Mouse (Mus musculus) kidney, embryonic 15.5 days (tissue): ENCODE data around the gene Csnk1g1. TPM values are rescaled to one million over a fixed set of nuclear protein-coding genes. Genes with fewer than 3 reads are reported as not detected.
A peak's percentile ranks its signal among the peaks of the same experiment; 100 is the strongest.

ENCODE experiments used
- ATAC-seq: fragments of 200-750 bp; cut with Nextera tagmentation; replicated peaks from 2 replicates; pipeline ENCODE4 v1.8.0; 2017; ENCODE audit warnings: moderate TSS enrichment; ENCODE audit not compliant: low FRiP score
- H3K27ac ChIP-seq: fragments of 300-500 bp; sonication (generic); 2 replicates; pipeline ENCODE4 v1.5.1; 2015; ENCODE audit warnings: mild to moderate bottlenecking, inconsistent platforms
- H3K27me3 ChIP-seq: fragments of 300-500 bp; sonication (generic); 2 replicates; pipeline ENCODE4 v1.6.1; 2015; ENCODE audit warnings: inconsistent platforms
- H3K36me3 ChIP-seq: fragments of 300-500 bp; sonication (generic); 2 replicates; pipeline ENCODE4 v1.6.1; 2015; ENCODE audit warnings: inconsistent platforms
- H3K4me1 ChIP-seq: fragments of 300-500 bp; sonication (generic); 2 replicates; pipeline ENCODE4 v1.6.1; 2015; ENCODE audit warnings: inconsistent platforms
- H3K4me2 ChIP-seq: fragments of 300-500 bp; sonication (generic); 2 replicates; pipeline ENCODE4 v1.6.1; 2015; ENCODE audit warnings: moderate library complexity, mild to moderate bottlenecking, inconsistent platforms
- H3K4me3 ChIP-seq: fragments of 300-500 bp; sonication (generic); replicated peaks from 2 replicates; pipeline ENCODE4 v1.5.1; 2015; ENCODE audit warnings: mild to moderate bottlenecking, inconsistent platforms
- H3K9ac ChIP-seq: fragments of 300-500 bp; sonication (generic); 2 replicates; pipeline ENCODE4 v1.6.1; 2015; ENCODE audit warnings: mild to moderate bottlenecking, inconsistent platforms
- H3K9me3 ChIP-seq: fragments of 300-500 bp; sonication (generic); replicated peaks from 2 replicates; pipeline ENCODE4 v1.6.1; 2016; ENCODE audit warnings: inconsistent platforms
- WGBS: fragments of 180-500 bp; shearing (Covaris S2); methylation state at CpG from one replicate; pipeline ENCODE4 v1.1.7; 2015; ENCODE audit warnings: mixed read lengths; 5-methylcytosine and 5-hydroxymethylcytosine counted together
- polyA plus RNA-seq: library from polyadenylated mRNA; unstranded; fragments of >200 nt; fragmentation: Nextera tagmentation; extraction: Ambion mirVana; gene quantifications from 2 replicates; pipeline ENCODE4 v1.2.1, GENCODE M21; 2015

Csnk1g1 gene
- polyA plus RNA-seq, 1 experiment from 2014 or later = 16.5 TPM

DNA sequence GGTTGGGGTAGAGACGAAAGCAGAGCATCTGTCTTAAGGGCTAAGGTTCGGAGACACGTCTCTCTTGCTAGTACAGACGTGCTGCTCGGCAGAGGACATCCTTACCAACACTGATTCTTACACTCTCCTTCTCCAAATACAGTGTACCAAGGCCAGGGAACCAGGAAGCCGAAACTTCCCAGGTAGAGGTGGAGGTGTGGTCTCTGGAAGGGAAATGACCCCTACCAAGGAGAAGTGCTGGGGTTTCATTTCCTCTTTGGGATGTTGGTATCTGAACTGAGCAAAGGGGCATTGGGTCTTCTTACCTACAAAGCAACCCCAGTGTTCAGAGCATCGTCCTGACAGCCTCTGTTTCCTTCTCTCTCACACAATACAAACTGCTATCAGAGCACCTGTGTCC lies 164.0 kb downstream of the Csnk1g1 start:
- H3K9me3 ChIP-seq = no peaks in the 10 kb centered on the region
- no peaks in the 10 kb centered on the region for H3K36me3 ChIP-seq
- no peak overlapping the region for H3K4me2 ChIP-seq
- no peak overlapping the region for H3K9ac ChIP-seq
- H3K4me3 ChIP-seq = no peak overlapping the region
- 89% methylated on average over 7 of the region's 7 CpGs for WGBS
- H3K27me3 ChIP-seq = peaks cover 28% of the 10 kb centered on the region
- no peak overlapping the region for H3K27ac ChIP-seq
- H3K4me1 ChIP-seq = peaks cover 12% of the 10 kb centered on the region
- no peak for ATAC-seq

DNA sequence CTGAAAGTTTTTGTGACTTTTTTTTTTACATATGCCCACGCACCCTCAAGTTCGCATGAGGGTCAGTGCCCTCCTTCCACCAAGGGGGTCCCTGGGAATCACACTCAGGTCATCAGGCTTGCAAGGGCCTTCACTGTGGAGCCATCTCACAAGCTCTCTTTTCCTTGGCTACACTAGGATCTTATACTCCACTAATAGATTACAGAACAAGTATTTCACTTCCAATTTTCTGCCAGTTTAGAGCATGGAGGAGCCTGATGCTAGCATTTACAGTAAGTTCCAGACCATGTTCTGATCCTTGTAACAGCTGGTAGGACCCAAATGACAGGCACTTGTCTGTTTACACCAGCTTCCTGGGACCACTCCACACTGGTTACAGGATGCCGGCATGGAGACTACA lies 169.3 kb downstream of the Csnk1g1 start:
- H3K36me3 ChIP-seq = no peaks in the 10 kb centered on the region
- WGBS = 61% methylated on average over 3 of the region's 3 CpGs
- no peaks in the 10 kb centered on the region for H3K27me3 ChIP-seq
- H3K9me3 ChIP-seq = no peaks in the 10 kb centered on the region
- H3K4me2 ChIP-seq = peak overlapping the region; percentile 49
- no peak overlapping the region for H3K4me3 ChIP-seq
- no peak overlapping the region for H3K27ac ChIP-seq
- peaks cover 6% of the 10 kb centered on the region; the same call in 1 of the 2 replicates for H3K4me1 ChIP-seq
- H3K9ac ChIP-seq = no peak overlapping the region
- ATAC-seq = no peak

DNA sequence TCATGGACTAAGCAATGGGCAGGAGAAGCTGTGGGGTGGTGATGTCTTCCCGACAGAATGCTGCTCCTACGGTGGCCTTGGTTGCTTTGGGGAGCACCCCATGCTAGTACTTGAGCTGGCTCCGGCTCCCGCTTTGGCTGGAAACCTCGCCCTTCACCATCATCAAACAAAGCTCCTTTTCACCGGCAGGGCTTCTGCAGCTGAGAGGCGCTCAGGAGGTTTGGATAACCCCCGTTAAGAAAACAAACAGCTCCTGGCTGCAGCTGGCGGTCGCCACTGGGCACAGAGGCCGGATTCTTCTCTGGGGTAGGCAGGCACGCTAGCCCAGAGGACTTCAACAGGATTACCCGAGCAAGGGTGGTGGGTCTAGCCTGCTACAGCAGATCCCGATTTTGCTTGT lies 169.8 kb downstream of the Csnk1g1 start:
- no peak overlapping the region for H3K9ac ChIP-seq
- no peaks in the 10 kb centered on the region for H3K9me3 ChIP-seq
- H3K27me3 ChIP-seq = no peaks in the 10 kb centered on the region
- peaks cover 6% of the 10 kb centered on the region; the same call in 1 of the 2 replicates for H3K4me1 ChIP-seq
- no peaks in the 10 kb centered on the region for H3K36me3 ChIP-seq
- H3K4me2 ChIP-seq = peak overlapping the region; percentile 49
- ATAC-seq = no peak
- WGBS = 10% methylated on average over 14 of the region's 14 CpGs
- H3K4me3 ChIP-seq = no peak overlapping the region
- H3K27ac ChIP-seq = no peak overlapping the region

- ATAC-seq = no peak
- 76% methylated on average over 3 of the region's 3 CpGs for WGBS
Measured at GRCm38 (mm10) chr9:66080804-66081459, 172.2 kb downstream of the Csnk1g1 start.

GRCm38 (mm10) chr9:66081999-66082398 lies 173.3 kb downstream of the Csnk1g1 start:
- Histone ChIP-seq H3K27me3 (no peaks in the 10 kb centered on the region), H3K9me3 (no peaks in the 10 kb centered on the region), H3K9ac (no peak overlapping the region), H3K36me3 (peaks cover 9% of the 10 kb centered on the region), H3K4me3 (no peak overlapping the region), H3K4me2 (no peak overlapping the region), H3K4me1 (peaks cover 6% of the 10 kb centered on the region; the same call in 1 of the 2 replicates), H3K27ac (no peak overlapping the region)
- ATAC-seq = no peak
- 83% methylated on average over 4 of the region's 4 CpGs for WGBS

More at GRCm38 (mm10) chr9:66080804-66081459, 172.2 kb downstream of the Csnk1g1 start:
- Histone ChIP-seq H3K9me3 (no peaks in the 10 kb centered on the region), H3K9ac (no peak overlapping the region), H3K4me2 (no peak overlapping the region), H3K4me1 (peaks cover 6% of the 10 kb centered on the region; the same call in 1 of the 2 replicates), H3K4me3 (no peak overlapping the region), H3K36me3 (no peaks in the 10 kb centered on the region), H3K27ac (no peak overlapping the region), H3K27me3 (no peaks in the 10 kb centered on the region)

DNA sequence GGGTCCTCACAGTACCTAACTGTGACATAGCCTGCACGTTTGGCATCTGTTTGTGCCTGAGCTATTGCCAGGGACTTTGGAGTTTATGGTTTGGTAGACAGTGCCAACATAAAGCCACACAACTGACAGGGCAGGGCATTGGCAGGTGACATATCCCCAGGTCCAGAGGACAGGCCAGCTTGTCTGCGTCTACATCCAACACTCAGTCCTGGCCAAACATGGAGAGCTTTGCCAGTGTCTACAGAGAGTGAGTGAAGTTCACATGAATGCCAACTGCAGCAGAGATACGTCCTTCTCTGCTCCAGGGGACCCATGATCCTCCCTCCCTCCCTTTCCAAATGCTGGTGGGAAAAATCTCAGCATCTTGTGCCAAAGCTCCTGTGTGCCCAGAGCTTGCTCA lies 175.4 kb downstream of the Csnk1g1 start:
- WGBS = 90% methylated on average over 3 of the region's 3 CpGs
- no peak overlapping the region for H3K4me2 ChIP-seq
- no peaks in the 10 kb centered on the region for H3K27me3 ChIP-seq
- H3K4me1 ChIP-seq = 0 out of 2 replicates have a peak, but pooled peaks cover 6% of the 10 kb centered on the region
- no peak for ATAC-seq
- H3K36me3 ChIP-seq = peaks cover 30% of the 10 kb centered on the region
- no peak overlapping the region for H3K4me3 ChIP-seq
- H3K9me3 ChIP-seq = no peaks in the 10 kb centered on the region
- no peak overlapping the region for H3K9ac ChIP-seq
- H3K27ac ChIP-seq = no peak overlapping the region

GRCm38 (mm10) chr9:66087062-66087461 lies 178.3 kb downstream of the Csnk1g1 start:
- H3K4me2 ChIP-seq = no peak overlapping the region
- H3K27me3 ChIP-seq = no peaks in the 10 kb centered on the region
- no peak overlapping the region for H3K9ac ChIP-seq
- H3K9me3 ChIP-seq = no peaks in the 10 kb centered on the region
- no peak for ATAC-seq
- no peak overlapping the region for H3K4me3 ChIP-seq
- H3K36me3 ChIP-seq = peaks cover 55% of the 10 kb centered on the region
- 97% methylated on average over 7 of the region's 7 CpGs for WGBS
- H3K4me1 ChIP-seq = peaks cover 11% of the 10 kb centered on the region; the same call in 1 of the 2 replicates
- no peak overlapping the region for H3K27ac ChIP-seq

- ATAC-seq = 0 out of 2 replicates have a peak, but pooled peaks have one; percentile 36
- H3K27ac ChIP-seq = 0 out of 2 replicates have a peak overlapping the region, but pooled peaks have one; percentile 5
- H3K4me2 ChIP-seq = no peak overlapping the region
- peaks cover 18% of the 10 kb centered on the region; the same call in 1 of the 2 replicates for H3K4me1 ChIP-seq
- no peak overlapping the region for H3K4me3 ChIP-seq
- WGBS = 46% methylated on average over 4 of the region's 4 CpGs
- no peaks in the 10 kb centered on the region for H3K9me3 ChIP-seq
- no peak overlapping the region for H3K9ac ChIP-seq
- peaks cover 68% of the 10 kb centered on the region for H3K36me3 ChIP-seq
- H3K27me3 ChIP-seq = no peaks in the 10 kb centered on the region
Measured at GRCm38 (mm10) chr9:66088411-66088810, 179.7 kb downstream of the Csnk1g1 start.

- H3K4me1 ChIP-seq = peaks cover 18% of the 10 kb centered on the region; the same call in 1 of the 2 replicates
- 0 out of 2 replicates have a peak, but pooled peaks have one; percentile 15 for ATAC-seq
- peak overlapping the region; percentile 60 for H3K27ac ChIP-seq
- H3K36me3 ChIP-seq = peaks cover 91% of the 10 kb centered on the region
- no peak overlapping the region for H3K4me3 ChIP-seq
- no peak overlapping the region for H3K9ac ChIP-seq
- WGBS = 82% methylated on average over 13 of the region's 13 CpGs
- H3K9me3 ChIP-seq = no peaks in the 10 kb centered on the region
- H3K27me3 ChIP-seq = no peaks in the 10 kb centered on the region
- no peak overlapping the region for H3K4me2 ChIP-seq
Measured at GRCm38 (mm10) chr9:66090593-66091244, 182.0 kb downstream of the Csnk1g1 start.

DNA sequence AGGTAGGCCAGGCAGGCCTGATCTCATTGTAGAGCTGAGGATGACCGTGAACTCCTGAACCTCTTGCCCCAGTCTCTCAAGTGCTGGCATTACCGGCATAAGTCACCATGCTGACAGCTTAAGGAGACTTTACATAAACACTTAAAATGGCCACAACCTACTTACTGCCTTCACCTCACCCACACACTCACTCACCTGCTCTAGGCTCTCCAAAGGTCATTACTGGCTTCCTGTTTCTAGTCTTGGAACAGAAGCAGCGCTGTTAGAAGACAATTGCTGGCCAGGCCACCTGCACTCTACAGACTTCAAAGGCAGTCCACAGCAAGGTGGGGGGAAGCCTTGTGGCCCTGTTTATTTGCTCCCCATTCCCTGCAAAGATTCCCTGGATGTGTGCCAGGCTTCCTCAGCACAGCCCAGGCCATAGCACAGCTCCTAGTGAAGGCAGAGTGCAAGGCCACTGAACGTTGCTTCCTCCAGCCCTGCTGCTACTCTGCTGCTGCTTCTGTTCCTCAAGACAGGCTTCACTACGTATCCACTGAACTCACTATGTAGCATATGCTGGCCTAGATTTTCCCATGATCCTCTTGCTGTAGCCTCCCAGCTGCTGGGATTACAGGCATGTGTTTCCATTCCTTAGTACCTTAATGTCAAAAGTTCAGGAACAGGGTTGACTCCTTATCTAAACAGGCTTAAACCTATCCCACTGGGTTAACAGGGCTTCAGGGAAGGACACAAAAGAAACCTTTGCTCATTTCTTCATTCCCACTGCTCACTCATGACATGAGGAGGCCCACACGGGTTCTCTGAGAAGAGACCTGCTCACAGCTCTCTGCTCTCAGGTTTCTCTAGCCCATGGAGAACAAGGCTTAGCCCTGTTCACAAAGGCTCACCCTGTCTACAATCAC lies 182.9 kb downstream of the Csnk1g1 start:
- no peaks in the 10 kb centered on the region for H3K9me3 ChIP-seq
- peaks cover 95% of the 10 kb centered on the region for H3K36me3 ChIP-seq
- H3K27me3 ChIP-seq = no peaks in the 10 kb centered on the region
- peaks cover 18% of the 10 kb centered on the region; the same call in 1 of the 2 replicates for H3K4me1 ChIP-seq
- H3K4me3 ChIP-seq = no peak overlapping the region
- no peak for ATAC-seq
- H3K27ac ChIP-seq = peak overlapping the region; percentile 60
- no peak overlapping the region for H3K9ac ChIP-seq
- 48% methylated on average over 6 of the region's 6 CpGs for WGBS
- no peak overlapping the region for H3K4me2 ChIP-seq

- Histone ChIP-seq H3K9ac (no peak overlapping the region), H3K27ac (0 out of 2 replicates have a peak overlapping the region, but pooled peaks have one; percentile 13), H3K4me1 (peaks cover 18% of the 10 kb centered on the region; the same call in 1 of the 2 replicates), H3K36me3 (peaks cover 95% of the 10 kb centered on the region), H3K9me3 (no peaks in the 10 kb centered on the region), H3K4me3 (no peak overlapping the region), H3K27me3 (no peaks in the 10 kb centered on the region), H3K4me2 (no peak overlapping the region)
- ATAC-seq = no peak
- WGBS = 62% methylated on average over 2 of the region's 2 CpGs
Measured at GRCm38 (mm10) chr9:66092664-66093063, 183.9 kb downstream of the Csnk1g1 start.
